Mouse (Mus musculus): ENCODE measurements around the gene Gm45062. TPM values are rescaled to one million over a fixed set of nuclear protein-coding genes. Genes with fewer than 3 reads are reported as not detected.

The Gm45062 gene
- polyA plus RNA-seq, 1 experiment from 2014 or later: 2.1 TPM

GRCm38 (mm10) chr6:8414020-8414419, 154.8 kb downstream of the Gm45062 start:
- peak; percentile 43 for DNase-seq (ENCODE audit: low spot score)
- TF ChIP-seq EP300 (IDR thresholded peaks at IDR 0.05) (no peak), CTCF (IDR thresholded peaks at IDR 0.05) (no peak)
- no peaks in the 10 kb centered on the region for H3K36me3 ChIP-seq (ENCODE audit: insufficient read depth, low read length)
- no peak for ATAC-seq
- 46% methylated on average over 9 of the region's 9 CpGs for WGBS
- H3K27me3 ChIP-seq (replicated peaks; ENCODE audit: insufficient read depth, low read length): no peaks in the 10 kb centered on the region
- no peak overlapping the region for H3K9ac ChIP-seq (replicated peaks; ENCODE audit: low read depth)
- H3K4me1 ChIP-seq (ENCODE audit: insufficient read depth, low read depth, low read length): no peaks in the 10 kb centered on the region
- H3K4me2 ChIP-seq (replicated peaks; ENCODE audit: low read depth, low read length): peak overlapping the region; percentile 19; the same call in 1 of the 2 replicates
- no peak overlapping the region for H3K27ac ChIP-seq (ENCODE audit: low read length)
- H3K9me3 ChIP-seq (ENCODE audit: low read length): no peaks in the 10 kb centered on the region
- H3K4me3 ChIP-seq (ENCODE audit: low read depth, low read length): no peak overlapping the region

- WGBS: 79% methylated on average over 5 of the region's 5 CpGs
- DNase-seq (ENCODE audit: low spot score): no peak
These were observed 156.6 kb downstream of the Gm45062 start for GRCm38 (mm10) chr6:8415823-8416222.

GRCm38 (mm10) chr6:8416802-8417569, 157.7 kb downstream of the Gm45062 start:
- WGBS: 43% methylated on average over 8 of the region's 8 CpGs
- Histone ChIP-seq H3K4me2 (replicated peaks; ENCODE audit: low read depth, low read length) (no peak overlapping the region), H3K9me3 (ENCODE audit: low read length) (no peaks in the 10 kb centered on the region), H3K9ac (replicated peaks; ENCODE audit: low read depth) (no peak overlapping the region), H3K36me3 (ENCODE audit: insufficient read depth, low read length) (no peaks in the 10 kb centered on the region), H3K4me1 (ENCODE audit: insufficient read depth, low read depth, low read length) (no peaks in the 10 kb centered on the region), H3K27ac (ENCODE audit: low read length) (no peak overlapping the region), H3K4me3 (ENCODE audit: low read depth, low read length) (no peak overlapping the region), H3K27me3 (replicated peaks; ENCODE audit: insufficient read depth, low read length) (no peaks in the 10 kb centered on the region)
- no peak; the same call in 1 of the 2 replicates for TF ChIP-seq EP300 (IDR thresholded peaks at IDR 0.05)
- no peak for TF ChIP-seq CTCF (IDR thresholded peaks at IDR 0.05)
- DNase-seq (ENCODE audit: low spot score) (peak; percentile 46), ATAC-seq (peak; percentile 62)

More at GRCm38 (mm10) chr6:8415823-8416222, 156.6 kb downstream of the Gm45062 start:
- Histone ChIP-seq H3K36me3 (ENCODE audit: insufficient read depth, low read length) (no peaks in the 10 kb centered on the region), H3K27me3 (replicated peaks; ENCODE audit: insufficient read depth, low read length) (no peaks in the 10 kb centered on the region), H3K27ac (ENCODE audit: low read length) (no peak overlapping the region), H3K4me3 (ENCODE audit: low read depth, low read length) (no peak overlapping the region), H3K4me2 (replicated peaks; ENCODE audit: low read depth, low read length) (no peak overlapping the region), H3K9me3 (ENCODE audit: low read length) (no peaks in the 10 kb centered on the region), H3K4me1 (ENCODE audit: insufficient read depth, low read depth, low read length) (no peaks in the 10 kb centered on the region), H3K9ac (replicated peaks; ENCODE audit: low read depth) (no peak overlapping the region)
- ATAC-seq: no peak
- TF ChIP-seq CTCF (IDR thresholded peaks at IDR 0.05) (no peak), EP300 (IDR thresholded peaks at IDR 0.05) (no peak)

GRCm38 (mm10) chr6:8419485-8420186, 160.4 kb downstream of the Gm45062 start:
- no peak for TF ChIP-seq EP300 (IDR thresholded peaks at IDR 0.05)
- no peak for TF ChIP-seq CTCF (IDR thresholded peaks at IDR 0.05)
- no peak overlapping the region for H3K27ac ChIP-seq (ENCODE audit: low read length)
- no peaks in the 10 kb centered on the region for H3K36me3 ChIP-seq (ENCODE audit: insufficient read depth, low read length)
- H3K4me2 ChIP-seq (replicated peaks; ENCODE audit: low read depth, low read length): no peak overlapping the region
- no peaks in the 10 kb centered on the region for H3K9me3 ChIP-seq (ENCODE audit: low read length)
- H3K4me1 ChIP-seq (ENCODE audit: insufficient read depth, low read depth, low read length): no peaks in the 10 kb centered on the region
- H3K4me3 ChIP-seq (ENCODE audit: low read depth, low read length): no peak overlapping the region
- DNase-seq (ENCODE audit: low spot score) (no peak), ATAC-seq (no peak)
- no peak overlapping the region for H3K9ac ChIP-seq (replicated peaks; ENCODE audit: low read depth)
- H3K27me3 ChIP-seq (replicated peaks; ENCODE audit: insufficient read depth, low read length): no peaks in the 10 kb centered on the region
- 55% methylated on average over 4 of the region's 4 CpGs for WGBS

- 95% methylated on average over 1 of the region's 1 CpGs for WGBS
- Histone ChIP-seq H3K36me3 (ENCODE audit: insufficient read depth, low read length) (no peaks in the 10 kb centered on the region), H3K9me3 (ENCODE audit: low read length) (no peaks in the 10 kb centered on the region), H3K4me1 (ENCODE audit: insufficient read depth, low read depth, low read length) (no peaks in the 10 kb centered on the region), H3K4me3 (ENCODE audit: low read depth, low read length) (no peak overlapping the region), H3K27ac (ENCODE audit: low read length) (no peak overlapping the region), H3K9ac (replicated peaks; ENCODE audit: low read depth) (no peak overlapping the region), H3K4me2 (replicated peaks; ENCODE audit: low read depth, low read length) (no peak overlapping the region), H3K27me3 (replicated peaks; ENCODE audit: insufficient read depth, low read length) (no peaks in the 10 kb centered on the region)
- ATAC-seq: no peak
- no peak for TF ChIP-seq CTCF (IDR thresholded peaks at IDR 0.05)
- no peak for TF ChIP-seq EP300 (IDR thresholded peaks at IDR 0.05)
- no peak for DNase-seq (ENCODE audit: low spot score)
These were observed 160.9 kb downstream of the Gm45062 start for GRCm38 (mm10) chr6:8420187-8420503.

- Histone ChIP-seq H3K9me3 (ENCODE audit: low read length) (no peaks in the 10 kb centered on the region), H3K27ac (ENCODE audit: low read length) (no peak overlapping the region), H3K4me3 (ENCODE audit: low read depth, low read length) (no peak overlapping the region), H3K36me3 (ENCODE audit: insufficient read depth, low read length) (no peaks in the 10 kb centered on the region), H3K4me1 (ENCODE audit: insufficient read depth, low read depth, low read length) (no peaks in the 10 kb centered on the region), H3K27me3 (replicated peaks; ENCODE audit: insufficient read depth, low read length) (no peaks in the 10 kb centered on the region), H3K4me2 (replicated peaks; ENCODE audit: low read depth, low read length) (no peak overlapping the region), H3K9ac (replicated peaks; ENCODE audit: low read depth) (no peak overlapping the region)
- DNase-seq (ENCODE audit: low spot score) (no peak), ATAC-seq (no peak)
- WGBS: 73% methylated on average over 5 of the region's 5 CpGs
- TF ChIP-seq CTCF (IDR thresholded peaks at IDR 0.05) (no peak), EP300 (IDR thresholded peaks at IDR 0.05) (no peak)
These were observed 162.2 kb downstream of the Gm45062 start for GRCm38 (mm10) chr6:8421421-8421820.
